Mouse (Mus musculus): ENCODE results near the gene Atp1b1.

Gene Atp1b1

GRCm38 (mm10) chr1:164440708-164441407, 17.3 kb downstream of the Atp1b1 start:
- DNase-seq (ENCODE audit: low spot score in 2 of 2) = no peak

GRCm38 (mm10) chr1:164440230-164440629, 17.9 kb downstream of the Atp1b1 start:
- DNase-seq (ENCODE audit: low spot score in 2 of 2) = no peak

GRCm38 (mm10) chr1:164436749-164437148, 21.4 kb downstream of the Atp1b1 start:
- DNase-seq (ENCODE audit: low spot score in 2 of 2) = no peak

GRCm38 (mm10) chr1:164434049-164434448, 24.1 kb downstream of the Atp1b1 start:
- DNase-seq (ENCODE audit: low spot score in 2 of 2) = no peak

- DNase-seq (ENCODE audit: low spot score in 2 of 2) = no peak
Observed at GRCm38 (mm10) chr1:164432649-164433048, 25.5 kb downstream of the Atp1b1 start.

- no peak for DNase-seq (ENCODE audit: low spot score in 2 of 2)
Observed at GRCm38 (mm10) chr1:164428644-164429043, 29.5 kb downstream of the Atp1b1 start.

- no peak for DNase-seq (ENCODE audit: low spot score in 2 of 2)
Observed at GRCm38 (mm10) chr1:164427777-164428176, 30.4 kb downstream of the Atp1b1 start.

GRCm38 (mm10) chr1:164426227-164426626, 31.9 kb downstream of the Atp1b1 start:
- no peak for DNase-seq (ENCODE audit: low spot score in 2 of 2)

GRCm38 (mm10) chr1:164420623-164421354, 37.4 kb downstream of the Atp1b1 start:
- no peak for DNase-seq (ENCODE audit: low spot score in 2 of 2)

GRCm38 (mm10) chr1:164419401-164419800, 38.8 kb downstream of the Atp1b1 start:
- no peak for DNase-seq (ENCODE audit: low spot score in 2 of 2)

- DNase-seq (ENCODE audit: low spot score in 2 of 2) = no peak
Observed at GRCm38 (mm10) chr1:164418320-164418719, 39.8 kb downstream of the Atp1b1 start.

GRCm38 (mm10) chr1:164417604-164418003, 40.6 kb downstream of the Atp1b1 start:
- DNase-seq (ENCODE audit: low spot score in 2 of 2) = no peak

- DNase-seq (ENCODE audit: low spot score in 2 of 2) = no peak
Observed at GRCm38 (mm10) chr1:164416692-164417394, 41.3 kb downstream of the Atp1b1 start.

- DNase-seq (ENCODE audit: low spot score in 2 of 2) = no peak
Observed at GRCm38 (mm10) chr1:164415347-164415751, 42.8 kb downstream of the Atp1b1 start.

- DNase-seq (ENCODE audit: low spot score in 2 of 2) = no peak
Observed at GRCm38 (mm10) chr1:164413608-164414007, 44.5 kb downstream of the Atp1b1 start.

GRCm38 (mm10) chr1:164412906-164413305, 45.2 kb downstream of the Atp1b1 start:
- DNase-seq (ENCODE audit: low spot score in 2 of 2) = no peak

- DNase-seq (ENCODE audit: low spot score in 2 of 2) = no peak
Observed at GRCm38 (mm10) chr1:164411306-164411705, 46.8 kb downstream of the Atp1b1 start.

- no peak for DNase-seq (ENCODE audit: low spot score in 2 of 2)
Observed at GRCm38 (mm10) chr1:164408655-164409054, 49.5 kb downstream of the Atp1b1 start.

GRCm38 (mm10) chr1:164406506-164406905, 51.6 kb downstream of the Atp1b1 start:
- DNase-seq (ENCODE audit: low spot score in 2 of 2) = no peak

- no peak for DNase-seq (ENCODE audit: low spot score in 2 of 2)
Observed at GRCm38 (mm10) chr1:164405385-164405802, 52.8 kb downstream of the Atp1b1 start.

GRCm38 (mm10) chr1:164399578-164399977, 58.6 kb downstream of the Atp1b1 start:
- no peak for DNase-seq (ENCODE audit: low spot score in 2 of 2)

- no peak for DNase-seq (ENCODE audit: low spot score in 2 of 2)
Observed at GRCm38 (mm10) chr1:164397672-164398071, 60.5 kb downstream of the Atp1b1 start.
